Mouse (Mus musculus): Measurements from ENCODE around the gene Retreg2. TPM values are rescaled to one million over a fixed set of nuclear protein-coding genes. Genes with fewer than 3 reads are reported as not detected.

Gene Retreg2
- total RNA-seq, 1 experiment: 27.1 TPM

DNA sequence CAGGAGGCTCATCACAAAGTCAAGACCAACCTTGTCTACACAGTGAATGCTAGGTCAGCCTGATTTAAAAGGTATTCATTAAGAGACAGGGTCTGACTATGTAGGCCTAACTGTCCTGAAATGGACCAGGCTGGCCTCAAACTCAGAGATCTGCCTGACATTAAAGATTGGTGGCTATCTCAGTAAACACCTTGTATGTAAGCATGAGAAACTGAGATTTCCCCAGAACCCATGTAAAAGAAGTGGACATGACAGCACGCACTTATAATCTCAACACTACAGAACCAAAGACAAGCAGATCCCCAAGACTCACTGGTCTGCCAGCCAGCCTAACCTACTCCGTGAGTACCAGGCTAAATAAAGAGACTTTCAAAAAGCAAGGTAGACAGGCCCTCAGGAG, 4.1 kb upstream of the Retreg2 start:
- Histone ChIP-seq H3K27ac (ENCODE audit: insufficient read depth, low read depth, low read length, poor library complexity, severe bottlenecking) (no peak overlapping the region), H3K4me3 (ENCODE audit: insufficient read depth in 1 of 2, low read depth in 1 of 2, low read length in 2 of 2, poor library complexity in 1 of 2, severe bottlenecking in 1 of 2) (no peak overlapping the region), H3K36me3 (ENCODE audit: control insufficient read depth, insufficient read depth, low read length, poor library complexity, severe bottlenecking) (peaks cover 9% of the 10 kb centered on the region; the same call in 1 of the 2 replicates), H3K4me1 (ENCODE audit: control insufficient read depth in 2 of 2, insufficient read depth in 2 of 2, low read length in 2 of 2, poor library complexity in 1 of 2) (no peaks in the 10 kb centered on the region; a peak in 1 of 4 replicates), H3K9me3 (ENCODE audit: control insufficient read depth, insufficient read depth, low read depth, low read length) (no peaks in the 10 kb centered on the region), H3K9ac (ENCODE audit: insufficient read depth, low read depth, low read length, poor library complexity, severe bottlenecking) (no peak overlapping the region)
- TF ChIP-seq CHD2 (IDR thresholded peaks at IDR 0.05; ENCODE audit: low read depth, low read length) (no peak), HCFC1 (IDR thresholded peaks at IDR 0.05; ENCODE audit: borderline replicate concordance, insufficient read depth, low read length) (no peak), MAFK (IDR thresholded peaks at IDR 0.05; ENCODE audit: insufficient read depth, low read depth, low read length) (no peak), ZC3H11A (IDR thresholded peaks at IDR 0.05; ENCODE audit: borderline replicate concordance, low read depth, low read length) (no peak), ZNF384 (IDR thresholded peaks at IDR 0.05; ENCODE audit: low read depth, low read length) (no peak)
- DNase-seq (ENCODE audit: low read depth, low spot score): no peak
- in situ Hi-C loops (cut with MboI; ENCODE audit: low sequenced_read_pairs in 2 of 2, unreplicated experiment in 2 of 2): no loop called here

GRCm38 (mm10) chr1:75140601-75141190, 1.9 kb upstream of the Retreg2 start:
- no peak overlapping the region for H3K27ac ChIP-seq (ENCODE audit: insufficient read depth, low read depth, low read length, poor library complexity, severe bottlenecking)
- no peaks in the 10 kb centered on the region for H3K9me3 ChIP-seq (ENCODE audit: control insufficient read depth, insufficient read depth, low read depth, low read length)
- in situ Hi-C loops (cut with MboI; ENCODE audit: low sequenced_read_pairs in 2 of 2, unreplicated experiment in 2 of 2): no loop called here
- H3K9ac ChIP-seq (ENCODE audit: insufficient read depth, low read depth, low read length, poor library complexity, severe bottlenecking): peak overlapping the region; percentile 82; the same call in 1 of the 2 replicates
- no peak for DNase-seq (ENCODE audit: low read depth, low spot score)
- H3K36me3 ChIP-seq (ENCODE audit: control insufficient read depth, insufficient read depth, low read length, poor library complexity, severe bottlenecking): peaks cover 17% of the 10 kb centered on the region; the same call in 1 of the 2 replicates
- no peaks in the 10 kb centered on the region; a peak in 1 of 4 replicates for H3K4me1 ChIP-seq (ENCODE audit: control insufficient read depth in 2 of 2, insufficient read depth in 2 of 2, low read length in 2 of 2, poor library complexity in 1 of 2)
- TF ChIP-seq MAFK (IDR thresholded peaks at IDR 0.05; ENCODE audit: insufficient read depth, low read depth, low read length) (no peak), ZNF384 (IDR thresholded peaks at IDR 0.05; ENCODE audit: low read depth, low read length) (no peak), ZC3H11A (IDR thresholded peaks at IDR 0.05; ENCODE audit: borderline replicate concordance, low read depth, low read length) (no peak), HCFC1 (IDR thresholded peaks at IDR 0.05; ENCODE audit: borderline replicate concordance, insufficient read depth, low read length) (no peak), CHD2 (IDR thresholded peaks at IDR 0.05; ENCODE audit: low read depth, low read length) (no peak)
- peak overlapping the region in 1 of 2 experiments; percentile 52; a peak in 3 of 4 replicates for H3K4me3 ChIP-seq (ENCODE audit: insufficient read depth in 1 of 2, low read depth in 1 of 2, low read length in 2 of 2, poor library complexity in 1 of 2, severe bottlenecking in 1 of 2)

DNA sequence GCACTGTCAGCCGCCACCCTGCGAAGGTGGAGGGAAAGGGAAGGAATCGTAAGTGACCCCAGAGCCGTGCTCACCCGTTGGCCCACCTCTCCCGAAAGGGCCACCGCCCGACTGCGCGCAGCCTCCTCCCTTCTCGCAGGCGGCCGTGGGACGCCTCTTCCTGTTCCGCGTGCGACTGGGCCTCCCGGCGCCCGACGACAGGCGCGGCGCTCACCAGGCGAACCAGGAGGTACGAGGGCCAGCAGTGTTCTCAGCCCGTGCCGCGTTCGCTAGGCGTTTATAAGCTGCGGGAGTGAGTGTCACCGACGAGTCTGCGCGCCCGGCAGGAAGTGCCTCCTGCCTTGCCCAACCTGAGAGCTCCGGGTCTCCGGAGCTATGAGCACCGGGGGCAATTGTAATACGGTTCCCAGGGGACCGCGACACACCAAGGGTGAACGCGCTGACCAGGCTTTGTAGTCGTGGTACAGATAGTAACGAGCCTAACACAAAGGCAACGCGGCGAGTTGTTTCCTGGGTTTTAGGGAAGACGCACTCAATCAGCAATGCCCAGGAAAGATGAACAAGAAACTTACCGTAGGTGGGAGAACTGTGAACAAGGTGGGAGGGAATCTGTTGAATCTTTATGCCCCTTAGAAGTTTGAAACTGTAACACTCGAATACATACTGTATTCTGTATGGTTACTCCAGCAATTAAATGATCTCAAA, 940 bp upstream of the Retreg2 start:
- no peak overlapping the region for H3K27ac ChIP-seq (ENCODE audit: insufficient read depth, low read depth, low read length, poor library complexity, severe bottlenecking)
- in situ Hi-C loops (cut with MboI; ENCODE audit: low sequenced_read_pairs in 2 of 2, unreplicated experiment in 2 of 2): no loop called here
- H3K9me3 ChIP-seq (ENCODE audit: control insufficient read depth, insufficient read depth, low read depth, low read length): no peaks in the 10 kb centered on the region
- H3K9ac ChIP-seq (ENCODE audit: insufficient read depth, low read depth, low read length, poor library complexity, severe bottlenecking): peak overlapping the region; percentile 82
- no peak for DNase-seq (ENCODE audit: low read depth, low spot score)
- H3K4me1 ChIP-seq (ENCODE audit: control insufficient read depth in 2 of 2, insufficient read depth in 2 of 2, low read length in 2 of 2, poor library complexity in 1 of 2): no peaks in the 10 kb centered on the region; a peak in 1 of 4 replicates
- TF ChIP-seq HCFC1 (IDR thresholded peaks at IDR 0.05; ENCODE audit: borderline replicate concordance, insufficient read depth, low read length) (no peak), CHD2 (IDR thresholded peaks at IDR 0.05; ENCODE audit: low read depth, low read length) (no peak), ZC3H11A (IDR thresholded peaks at IDR 0.05; ENCODE audit: borderline replicate concordance, low read depth, low read length) (no peak), MAFK (IDR thresholded peaks at IDR 0.05; ENCODE audit: insufficient read depth, low read depth, low read length) (no peak), ZNF384 (IDR thresholded peaks at IDR 0.05; ENCODE audit: low read depth, low read length) (no peak)
- peak overlapping the region; percentile 52 to 85 for H3K4me3 ChIP-seq (ENCODE audit: insufficient read depth in 1 of 2, low read depth in 1 of 2, low read length in 2 of 2, poor library complexity in 1 of 2, severe bottlenecking in 1 of 2)
- H3K36me3 ChIP-seq (ENCODE audit: control insufficient read depth, insufficient read depth, low read length, poor library complexity, severe bottlenecking): peaks cover 15% of the 10 kb centered on the region; the same call in 1 of the 2 replicates

- Histone ChIP-seq H3K36me3 (ENCODE audit: control insufficient read depth, insufficient read depth, low read length, poor library complexity, severe bottlenecking) (peaks cover 21% of the 10 kb centered on the region; the same call in 1 of the 2 replicates), H3K9ac (ENCODE audit: insufficient read depth, low read depth, low read length, poor library complexity, severe bottlenecking) (no peak overlapping the region), H3K4me3 (ENCODE audit: insufficient read depth in 1 of 2, low read depth in 1 of 2, low read length in 2 of 2, poor library complexity in 1 of 2, severe bottlenecking in 1 of 2) (no peak overlapping the region), H3K4me1 (ENCODE audit: control insufficient read depth in 2 of 2, insufficient read depth in 2 of 2, low read length in 2 of 2, poor library complexity in 1 of 2) (no peaks in the 10 kb centered on the region; a peak in 1 of 4 replicates), H3K9me3 (ENCODE audit: control insufficient read depth, insufficient read depth, low read depth, low read length) (no peaks in the 10 kb centered on the region), H3K27ac (ENCODE audit: insufficient read depth, low read depth, low read length, poor library complexity, severe bottlenecking) (no peak overlapping the region)
- TF ChIP-seq MAFK (IDR thresholded peaks at IDR 0.05; ENCODE audit: insufficient read depth, low read depth, low read length) (no peak), ZNF384 (IDR thresholded peaks at IDR 0.05; ENCODE audit: low read depth, low read length) (no peak), CHD2 (IDR thresholded peaks at IDR 0.05; ENCODE audit: low read depth, low read length) (no peak), HCFC1 (IDR thresholded peaks at IDR 0.05; ENCODE audit: borderline replicate concordance, insufficient read depth, low read length) (no peak), ZC3H11A (IDR thresholded peaks at IDR 0.05; ENCODE audit: borderline replicate concordance, low read depth, low read length) (no peak)
- no peak for DNase-seq (ENCODE audit: low read depth, low spot score)
- in situ Hi-C loops (cut with MboI; ENCODE audit: low sequenced_read_pairs in 2 of 2, unreplicated experiment in 2 of 2): no loop called here
Measured at GRCm38 (mm10) chr1:75145589-75145988, 3.0 kb downstream of the Retreg2 start.
